In genomic region chr5:35961271-35961670, GRCm38 (mm10) we compare ENCODE assay signal across 24 mouse cellular contexts.
A peak's percentile ranks its signal among the peaks of the same experiment; 100 is the strongest.
DNase-seq lines count a peak whose midpoint lies in the region; ATAC-seq and TF ChIP-seq lines count a peak whose summit lies in the region.
"Had no signal": no experiment of that assay in that cellular context is flagged by ENCODE, and none has a peak within 500 bp of the region (broad histone marks: within the 10 kb centered on the region; RNA-seq: fewer than 3 reads in every experiment).

No protein-coding gene starts in this region.

- ATAC-seq in embryonic facial prominence, embryonic 14.5 days (ENCODE audit: low read depth), result 0 out of 2 replicates have a peak, but pooled peaks have one; percentile 3
- no peak for ATAC-seq in midbrain, embryonic 13.5 days
- no peak for ATAC-seq in midbrain, embryonic 11.5 days (ENCODE audit: low FRiP score)
- ATAC-seq in stomach, postnatal 0 days (ENCODE audit: low FRiP score, low TSS enrichment), result no peak
- ATAC-seq in forebrain, embryonic 16.5 days, result no peak
- ATAC-seq: forebrain, embryonic 13.5 days; liver, postnatal 0 days had no signal

- no peak overlapping the region for H3K4me3 ChIP-seq in embryonic facial prominence, embryonic 14.5 days (ENCODE audit: low read depth, low read length)
- H3K4me3 ChIP-seq in embryonic facial prominence, embryonic 10.5 days, result no peak overlapping the region
- H3K4me3 ChIP-seq in midbrain, embryonic 13.5 days (replicated peaks), result no peak overlapping the region
- H3K4me3 ChIP-seq in midbrain, embryonic 11.5 days (ENCODE audit: low read depth, low read length), result no peak overlapping the region
- H3K4me3 ChIP-seq in stomach, postnatal 0 days (ENCODE audit: low read depth, low read length), result no peak overlapping the region
- no peak overlapping the region for H3K4me3 ChIP-seq in forebrain, embryonic 16.5 days (replicated peaks; ENCODE audit: low read length)
- H3K4me3 ChIP-seq: embryonic facial prominence, embryonic 12.5 days; forebrain, embryonic 13.5 days; hindbrain, embryonic 12.5 days; left cerebral cortex, adult 2 months; midbrain, embryonic 12.5 days had no signal

- no peaks in the 10 kb centered on the region; the same call in 1 of the 2 replicates for H3K4me1 ChIP-seq in embryonic facial prominence, embryonic 14.5 days (ENCODE audit: control insufficient read depth, insufficient read depth, low read length)
- H3K4me1 ChIP-seq in embryonic facial prominence, embryonic 10.5 days, result peaks cover 16% of the 10 kb centered on the region
- H3K4me1 ChIP-seq in midbrain, embryonic 13.5 days (replicated peaks), result no peaks in the 10 kb centered on the region
- peaks cover 5% of the 10 kb centered on the region; the same call in 1 of the 2 replicates for H3K4me1 ChIP-seq in midbrain, embryonic 11.5 days (ENCODE audit: control insufficient read depth, insufficient read depth, low read length)
- no peaks in the 10 kb centered on the region for H3K4me1 ChIP-seq in stomach, postnatal 0 days (replicated peaks; ENCODE audit: control insufficient read depth, insufficient read depth)
- H3K4me1 ChIP-seq in forebrain, embryonic 16.5 days (replicated peaks; ENCODE audit: control insufficient read depth, insufficient read depth, low read length), result no peaks in the 10 kb centered on the region
- H3K4me1 ChIP-seq: midbrain, embryonic 12.5 days had no signal

- WGBS in embryonic facial prominence, embryonic 14.5 days, result 74% methylated on average over 8 of the region's 8 CpGs
- 89% methylated on average over 8 of the region's 8 CpGs for WGBS in embryonic facial prominence, embryonic 10.5 days
- 84% methylated on average over 8 of the region's 8 CpGs for WGBS in midbrain, embryonic 13.5 days
- 88% methylated on average over 8 of the region's 8 CpGs for WGBS in midbrain, embryonic 11.5 days
- WGBS in stomach, postnatal 0 days, result 68% methylated on average over 8 of the region's 8 CpGs
- WGBS in forebrain, embryonic 16.5 days, result 66% methylated on average over 8 of the region's 8 CpGs

- H3K27me3 ChIP-seq in embryonic facial prominence, embryonic 14.5 days (replicated peaks; ENCODE audit: control insufficient read depth, insufficient read depth, low read length), result no peaks in the 10 kb centered on the region
- H3K27me3 ChIP-seq in embryonic facial prominence, embryonic 10.5 days (replicated peaks; ENCODE audit: low read depth, poor library complexity, severe bottlenecking), result no peaks in the 10 kb centered on the region
- H3K27me3 ChIP-seq in midbrain, embryonic 13.5 days, result no peaks in the 10 kb centered on the region
- no peaks in the 10 kb centered on the region for H3K27me3 ChIP-seq in midbrain, embryonic 11.5 days (ENCODE audit: control insufficient read depth, insufficient read depth, low read length)
- H3K27me3 ChIP-seq in stomach, postnatal 0 days (ENCODE audit: control insufficient read depth, insufficient read depth, low read length), result no peaks in the 10 kb centered on the region
- H3K27me3 ChIP-seq in forebrain, embryonic 16.5 days (replicated peaks; ENCODE audit: control insufficient read depth, insufficient read depth, low read length), result no peaks in the 10 kb centered on the region
- H3K27me3 ChIP-seq: CH12.LX; embryonic facial prominence, embryonic 12.5 days; forebrain, embryonic 13.5 days; hindbrain, embryonic 12.5 days; midbrain, embryonic 12.5 days had no signal

- no peaks in the 10 kb centered on the region for H3K9me3 ChIP-seq in embryonic facial prominence, embryonic 14.5 days (ENCODE audit: control insufficient read depth, low read length)
- H3K9me3 ChIP-seq in embryonic facial prominence, embryonic 10.5 days, result peaks cover 4% of the 10 kb centered on the region; the same call in 1 of the 2 replicates
- no peaks in the 10 kb centered on the region for H3K9me3 ChIP-seq in midbrain, embryonic 13.5 days
- no peaks in the 10 kb centered on the region; the same call in 1 of the 2 replicates for H3K9me3 ChIP-seq in midbrain, embryonic 11.5 days (ENCODE audit: control insufficient read depth, low read length)
- no peaks in the 10 kb centered on the region for H3K9me3 ChIP-seq in stomach, postnatal 0 days (ENCODE audit: control insufficient read depth, low read length)
- no peaks in the 10 kb centered on the region for H3K9me3 ChIP-seq in forebrain, embryonic 16.5 days (ENCODE audit: control insufficient read depth, low read length)
- H3K9me3 ChIP-seq: embryonic facial prominence, embryonic 12.5 days; G1E; hindbrain, embryonic 12.5 days; midbrain, embryonic 12.5 days had no signal

- H3K4me2 ChIP-seq in embryonic facial prominence, embryonic 14.5 days (ENCODE audit: low read depth, low read length), result no peak overlapping the region
- no peak overlapping the region for H3K4me2 ChIP-seq in midbrain, embryonic 13.5 days (replicated peaks)
- H3K4me2 ChIP-seq in midbrain, embryonic 11.5 days, result no peak overlapping the region
- no peak overlapping the region for H3K4me2 ChIP-seq in stomach, postnatal 0 days (replicated peaks; ENCODE audit: low read depth)
- no peak overlapping the region for H3K4me2 ChIP-seq in forebrain, embryonic 16.5 days (ENCODE audit: low read length)
- H3K4me2 ChIP-seq: embryonic facial prominence, embryonic 12.5 days; forebrain, embryonic 13.5 days; hindbrain, embryonic 12.5 days; liver, embryonic 11.5 days; midbrain, embryonic 12.5 days had no signal

- TF ChIP-seq EP300 in stomach, postnatal 0 days (optimal IDR thresholded peaks at IDR 0.05), result no peak

- peaks cover 72% of the 10 kb centered on the region for H3K36me3 ChIP-seq in embryonic facial prominence, embryonic 14.5 days (ENCODE audit: control insufficient read depth, insufficient read depth, low read length)
- H3K36me3 ChIP-seq in embryonic facial prominence, embryonic 10.5 days (replicated peaks), result peaks cover 88% of the 10 kb centered on the region
- H3K36me3 ChIP-seq in midbrain, embryonic 13.5 days, result peaks cover 80% of the 10 kb centered on the region
- H3K36me3 ChIP-seq in midbrain, embryonic 11.5 days (ENCODE audit: control insufficient read depth, insufficient read depth, low read length), result peaks cover 5% of the 10 kb centered on the region
- peaks cover 18% of the 10 kb centered on the region for H3K36me3 ChIP-seq in stomach, postnatal 0 days (ENCODE audit: control insufficient read depth, insufficient read depth, low read length)
- H3K36me3 ChIP-seq in forebrain, embryonic 16.5 days (ENCODE audit: control insufficient read depth, insufficient read depth), result peaks cover 15% of the 10 kb centered on the region
- H3K36me3 ChIP-seq: G1E had no signal

- no peak overlapping the region for H3K27ac ChIP-seq in embryonic facial prominence, embryonic 14.5 days (replicated peaks; ENCODE audit: low read depth, low read length)
- no peak overlapping the region for H3K27ac ChIP-seq in embryonic facial prominence, embryonic 10.5 days (replicated peaks)
- H3K27ac ChIP-seq in midbrain, embryonic 13.5 days, result peak overlapping the region; percentile 37; the same call in 1 of the 2 replicates
- no peak overlapping the region for H3K27ac ChIP-seq in midbrain, embryonic 11.5 days (ENCODE audit: low read depth, low read length)
- 0 out of 2 replicates have a peak overlapping the region, but pooled peaks have one; percentile 35 for H3K27ac ChIP-seq in stomach, postnatal 0 days (replicated peaks)
- H3K27ac ChIP-seq in forebrain, embryonic 16.5 days (ENCODE audit: low read length), result no peak overlapping the region
- H3K27ac ChIP-seq: embryonic facial prominence, embryonic 12.5 days; forebrain, embryonic 13.5 days; hindbrain, embryonic 12.5 days; left cerebral cortex, adult 2 months; midbrain, embryonic 12.5 days had no signal

- no peak for DNase-seq in embryonic facial prominence, embryonic 14.5 days (ENCODE audit: low spot score)
- DNase-seq in embryonic facial prominence, embryonic 10.5 days (ENCODE audit: low spot score), result no peak
- DNase-seq in midbrain, embryonic 11.5 days (ENCODE audit: low spot score, missing footprints), result no peak
- peak; percentile 71 for DNase-seq in adrenal gland, postnatal 25 days
- no peak for DNase-seq in stomach, postnatal 0 days (ENCODE audit: low spot score)
- DNase-seq: B cell, adult 2 months; cerebellum, adult 11 months; kidney, adult 11 months; left cerebral cortex, postnatal 4 days; liver, postnatal 0 days; lung, postnatal 14 days; right cerebral cortex, adult 18-20 months; right cerebral cortex, postnatal 4 days; thymus, postnatal 25 days had no signal

- no peak for TF ChIP-seq CTCF in stomach, postnatal 0 days (IDR thresholded peaks at IDR 0.05; ENCODE audit: low read depth)

- no peak overlapping the region for H3K9ac ChIP-seq in embryonic facial prominence, embryonic 14.5 days (ENCODE audit: low read depth, low read length)
- H3K9ac ChIP-seq in midbrain, embryonic 13.5 days (replicated peaks), result no peak overlapping the region
- no peak overlapping the region for H3K9ac ChIP-seq in midbrain, embryonic 11.5 days (ENCODE audit: low read length)
- no peak overlapping the region for H3K9ac ChIP-seq in stomach, postnatal 0 days (ENCODE audit: low read length)
- no peak overlapping the region for H3K9ac ChIP-seq in forebrain, embryonic 16.5 days (replicated peaks; ENCODE audit: low read depth, low read length)
- H3K9ac ChIP-seq: embryonic facial prominence, embryonic 12.5 days; forebrain, embryonic 13.5 days; hindbrain, embryonic 12.5 days; liver, postnatal 0 days; midbrain, embryonic 12.5 days had no signal

Comparison
In these comparisons a context has a peak if more than half of its experiments do, and no peak if none do; other contexts are left out.
1. H3K27ac ChIP-seq: peak in midbrain, embryonic 13.5 days (single experiment) and stomach, postnatal 0 days (single experiment); none in embryonic facial prominence, embryonic 14.5 days (single experiment), embryonic facial prominence, embryonic 10.5 days (single experiment), midbrain, embryonic 11.5 days (single experiment) and forebrain, embryonic 16.5 days (single experiment).